Mouse (Mus musculus): ENCODE data around the gene Nkx1-2. TPM values are rescaled to one million over a fixed set of nuclear protein-coding genes. Genes with fewer than 3 reads are reported as not detected.

Nkx1-2 gene
- total and polyA plus RNA-seq, 3 experiments, result 0.04 TPM; not detected in 2

- in situ Hi-C loops (cut with MboI; ENCODE audit: low pct_ligation_motif_present, low pct_unique_long_range_greater_than_20kb, low sequenced_read_pairs), result no loop called here
- dilution Hi-C loops (cut with MboI; ENCODE audit: extremely low pct_ligation_motif_present, extremely low pct_unique_long_range_greater_than_20kb, low sequenced_read_pairs), result no loop called here
- Histone ChIP-seq H3K9ac (ENCODE audit: insufficient read depth, low read depth) (no peak overlapping the region), H3K4me1 (ENCODE audit: control insufficient read depth in 1 of 2, insufficient read depth in 2 of 2) (0 out of 4 replicates have a peak, but pooled peaks cover 0 to 2% of the 10 kb centered on the region in 2 experiments), H3K4me2 (ENCODE audit: insufficient read depth, low read depth, poor library complexity, severe bottlenecking) (no peak overlapping the region), H3K36me3 (replicated peaks in 1 of 2; ENCODE audit: control insufficient read depth in 1 of 2, insufficient read depth in 1 of 2, low read length in 1 of 2) (no peaks in the 10 kb centered on the region), H3K27ac (ENCODE audit: insufficient read depth, low read depth) (no peak overlapping the region), H3K4me3 (replicated peaks in 1 of 3; ENCODE audit: low read depth in 2 of 3, low read length in 2 of 3, poor library complexity in 1 of 3) (no peak overlapping the region), H3K79me2 (replicated peaks; ENCODE audit: control insufficient read depth, extremely low read depth, insufficient read depth, poor library complexity, severe bottlenecking) (no peaks in the 10 kb centered on the region), H3K9me3 (replicated peaks; ENCODE audit: low read length) (no peaks in the 10 kb centered on the region), H3K27me3 (replicated peaks) (peaks cover 8% of the 10 kb centered on the region)
- no peak for DNase-seq (ENCODE audit: extremely low read depth)
- TF ChIP-seq RAD21 (IDR thresholded peaks at IDR 0.05; ENCODE audit: low read depth, low read length) (no peak), ZMIZ1 (IDR thresholded peaks at IDR 0.05; ENCODE audit: low read depth, low read length) (no peak), JUN (IDR thresholded peaks at IDR 0.05; ENCODE audit: insufficient read depth, low read depth, low read length) (no peak), ZC3H11A (IDR thresholded peaks at IDR 0.05; ENCODE audit: low read depth, low read length) (no peak), EP300 (IDR thresholded peaks at IDR 0.05; ENCODE audit: low read length) (no peak), E2F4 (IDR thresholded peaks at IDR 0.05; ENCODE audit: insufficient replicate concordance, low read depth, low read length) (no peak), UBTF (IDR thresholded peaks at IDR 0.05; ENCODE audit: low read depth, low read length) (no peak), BHLHE40 (IDR thresholded peaks at IDR 0.05; ENCODE audit: low read depth, low read length) (no peak), RCOR1 (conservative IDR thresholded peaks at IDR 0.05; ENCODE audit: low read depth, low read length) (no peak), SMC3 (IDR thresholded peaks at IDR 0.05; ENCODE audit: low read depth, low read length) (no peak)
These were observed 12.3 kb downstream of the Nkx1-2 start for GRCm38 (mm10) chr7:132587167-132587566.

GRCm38 (mm10) chr7:132585695-132586491, 13.5 kb downstream of the Nkx1-2 start:
- dilution Hi-C loops (cut with MboI; ENCODE audit: extremely low pct_ligation_motif_present, extremely low pct_unique_long_range_greater_than_20kb, low sequenced_read_pairs), result no loop called here
- no peaks in the 10 kb centered on the region for H3K36me3 ChIP-seq (replicated peaks in 1 of 2; ENCODE audit: control insufficient read depth in 1 of 2, insufficient read depth in 1 of 2, low read length in 1 of 2)
- no peak for DNase-seq (ENCODE audit: extremely low read depth)
- in situ Hi-C loops (cut with MboI; ENCODE audit: low pct_ligation_motif_present, low pct_unique_long_range_greater_than_20kb, low sequenced_read_pairs), result no loop called here
- H3K27ac ChIP-seq (ENCODE audit: insufficient read depth, low read depth), result no peak overlapping the region
- no peaks in the 10 kb centered on the region for H3K9me3 ChIP-seq (replicated peaks; ENCODE audit: low read length)
- no peak overlapping the region for H3K9ac ChIP-seq (ENCODE audit: insufficient read depth, low read depth)
- no peaks in the 10 kb centered on the region for H3K79me2 ChIP-seq (replicated peaks; ENCODE audit: control insufficient read depth, extremely low read depth, insufficient read depth, poor library complexity, severe bottlenecking)
- H3K4me3 ChIP-seq (replicated peaks in 1 of 3; ENCODE audit: low read depth in 2 of 3, low read length in 2 of 3, poor library complexity in 1 of 3), result no peak overlapping the region
- TF ChIP-seq ETS1 (conservative IDR thresholded peaks at IDR 0.05; ENCODE audit: low read depth, low read length) (no peak), JUN (IDR thresholded peaks at IDR 0.05; ENCODE audit: insufficient read depth, low read depth, low read length) (no peak), EP300 (IDR thresholded peaks at IDR 0.05; ENCODE audit: low read length) (no peak), USF2 (conservative IDR thresholded peaks at IDR 0.05; ENCODE audit: low read depth, low read length) (no peak), SIN3A (IDR thresholded peaks at IDR 0.05; ENCODE audit: low read length) (no peak), POLR2AphosphoS2 (IDR thresholded peaks at IDR 0.05; ENCODE audit: low read depth, low read length) (no peak), UBTF (IDR thresholded peaks at IDR 0.05; ENCODE audit: low read depth, low read length) (no peak)
- H3K4me2 ChIP-seq (ENCODE audit: insufficient read depth, low read depth, poor library complexity, severe bottlenecking), result no peak overlapping the region
- peaks cover 13% of the 10 kb centered on the region for H3K27me3 ChIP-seq (replicated peaks)
- H3K4me1 ChIP-seq (ENCODE audit: control insufficient read depth in 1 of 2, insufficient read depth in 2 of 2), result 0 out of 4 replicates have a peak, but pooled peaks cover 0 to 2% of the 10 kb centered on the region in 2 experiments
